Mouse (Mus musculus) G1E (cell line): ENCODE results near the gene Arhgef1.

Source experiments
- CTCF ChIP-seq: IDR thresholded peaks from 2 replicates; pipeline ENCODE4 v1.5.1; 2012; ENCODE audit warnings: low read depth, low read length, inconsistent platforms, mixed read lengths
- POLR2AphosphoS5 ChIP-seq: IDR thresholded peaks from 2 replicates; pipeline ENCODE4 v1.6.1; 2012; ENCODE audit warnings: low read depth, low read length, inconsistent platforms; ENCODE audit not compliant: insufficient replicate concordance

DNA sequence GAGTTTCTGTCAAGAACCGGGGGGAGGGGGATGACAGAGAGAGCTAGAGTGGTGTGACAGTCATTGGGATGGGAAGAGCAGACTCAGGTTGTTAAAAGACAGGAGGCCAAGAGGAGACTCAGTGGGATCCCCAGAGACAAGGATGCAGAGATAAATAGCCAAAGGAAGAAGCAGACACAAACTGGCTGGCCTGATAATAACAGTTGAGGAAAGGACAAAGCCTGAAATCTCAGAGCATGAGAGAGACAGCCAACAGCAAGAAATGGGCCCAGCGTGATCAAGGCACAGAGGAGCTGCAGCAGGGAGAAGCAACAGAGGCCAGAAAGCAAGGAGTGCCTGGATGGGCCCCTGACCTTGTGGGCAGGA lies 465 bp upstream of the Arhgef1 start:
- TF ChIP-seq CTCF (no peak), POLR2AphosphoS5 (no peak)
